Mouse (Mus musculus): Measurements from ENCODE around the gene Cacna1d. TPM values are rescaled to one million over a fixed set of nuclear protein-coding genes. Genes with fewer than 3 reads are reported as not detected.

Gene Cacna1d
- polyA plus RNA-seq, 1 experiment from 2014 or later, result 10.0 TPM

GRCm38 (mm10) chr14:30019375-30019774 is 471.9 kb downstream of the Cacna1d start:
- no peaks in the 10 kb centered on the region for H3K36me3 ChIP-seq
- no peaks in the 10 kb centered on the region for H3K4me1 ChIP-seq (replicated peaks)
- H3K27me3 ChIP-seq (replicated peaks), result 0 out of 2 replicates have a peak, but pooled peaks cover 3% of the 10 kb centered on the region
- no peaks in the 10 kb centered on the region for H3K9me3 ChIP-seq (replicated peaks)
- no peak for ATAC-seq (ENCODE audit: insufficient number of reproducible peaks, low FRiP score)
- WGBS, result 88% methylated on average over 8 of the region's 8 CpGs
- H3K27ac ChIP-seq (ENCODE audit: poor library complexity, severe bottlenecking), result no peak overlapping the region
- no peak overlapping the region for H3K4me3 ChIP-seq
- H3K4me2 ChIP-seq, result no peak overlapping the region
- no peak overlapping the region for H3K9ac ChIP-seq

GRCm38 (mm10) chr14:30018846-30019245 is 472.4 kb downstream of the Cacna1d start:
- Histone ChIP-seq H3K4me2 (no peak overlapping the region), H3K9ac (no peak overlapping the region), H3K36me3 (no peaks in the 10 kb centered on the region), H3K9me3 (replicated peaks) (no peaks in the 10 kb centered on the region), H3K27me3 (replicated peaks) (0 out of 2 replicates have a peak, but pooled peaks cover 3% of the 10 kb centered on the region), H3K27ac (ENCODE audit: poor library complexity, severe bottlenecking) (no peak overlapping the region), H3K4me3 (no peak overlapping the region), H3K4me1 (replicated peaks) (no peaks in the 10 kb centered on the region)
- WGBS, result 86% methylated on average over 6 of the region's 6 CpGs
- ATAC-seq (ENCODE audit: insufficient number of reproducible peaks, low FRiP score), result no peak

DNA sequence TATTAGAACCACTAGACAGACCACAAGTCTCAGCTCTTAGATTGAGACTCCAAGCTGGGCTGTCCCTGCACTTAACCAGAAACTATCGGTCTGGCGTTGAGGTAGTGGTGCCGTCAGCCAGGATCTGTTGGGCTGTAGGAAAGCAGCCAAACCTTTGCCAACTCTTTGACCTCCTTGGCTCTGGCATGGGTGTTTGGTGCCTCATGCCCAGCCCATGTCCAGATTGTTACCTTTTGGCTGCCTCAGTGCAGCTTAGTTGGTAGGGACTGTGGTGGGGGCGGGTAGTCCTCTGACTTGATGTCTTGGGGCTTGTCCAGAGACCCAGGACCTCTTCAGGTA is 472.8 kb downstream of the Cacna1d start:
- Histone ChIP-seq H3K4me2 (no peak overlapping the region), H3K4me1 (replicated peaks) (no peaks in the 10 kb centered on the region), H3K36me3 (no peaks in the 10 kb centered on the region), H3K27me3 (replicated peaks) (0 out of 2 replicates have a peak, but pooled peaks cover 3% of the 10 kb centered on the region), H3K4me3 (no peak overlapping the region), H3K27ac (ENCODE audit: poor library complexity, severe bottlenecking) (no peak overlapping the region), H3K9me3 (replicated peaks) (no peaks in the 10 kb centered on the region), H3K9ac (no peak overlapping the region)
- 94% methylated on average over 4 of the region's 4 CpGs for WGBS
- no peak for ATAC-seq (ENCODE audit: insufficient number of reproducible peaks, low FRiP score)

DNA sequence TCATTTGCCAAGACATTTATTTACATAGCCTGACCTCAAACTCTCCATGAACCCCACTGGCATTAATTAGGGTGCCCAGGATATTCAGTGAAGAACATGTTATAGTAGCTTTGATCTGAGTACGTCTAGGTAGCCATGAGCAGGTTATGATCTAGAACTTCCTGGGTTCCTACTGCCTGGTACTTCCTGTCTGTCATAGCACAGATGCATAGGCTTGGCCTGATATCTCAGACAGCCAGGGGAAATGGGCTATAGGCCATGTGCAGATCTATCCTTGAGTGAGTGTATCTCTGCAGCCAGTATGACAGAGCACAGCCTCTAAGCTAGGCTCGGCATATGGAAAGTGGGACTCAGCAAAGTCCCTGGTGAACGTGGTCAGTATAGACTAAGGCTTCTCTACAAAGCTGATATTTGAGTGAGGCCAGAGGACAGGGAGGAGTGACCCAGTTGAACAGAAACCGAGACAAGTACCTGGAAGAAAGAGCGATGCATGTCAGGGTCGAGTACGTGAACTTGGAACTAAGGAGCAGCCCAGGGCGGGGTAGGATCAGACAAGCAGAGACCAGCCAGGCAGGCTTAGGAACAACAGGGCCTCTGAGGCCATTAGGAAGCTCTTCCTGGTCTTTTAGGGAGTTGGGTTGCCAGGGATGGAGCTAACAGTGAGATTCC is 473.3 kb downstream of the Cacna1d start:
- Histone ChIP-seq H3K4me1 (replicated peaks) (no peaks in the 10 kb centered on the region), H3K27me3 (replicated peaks) (0 out of 2 replicates have a peak, but pooled peaks cover 3% of the 10 kb centered on the region), H3K4me2 (no peak overlapping the region), H3K36me3 (no peaks in the 10 kb centered on the region), H3K27ac (ENCODE audit: poor library complexity, severe bottlenecking) (no peak overlapping the region), H3K9me3 (replicated peaks) (no peaks in the 10 kb centered on the region), H3K9ac (no peak overlapping the region), H3K4me3 (no peak overlapping the region)
- ATAC-seq (ENCODE audit: insufficient number of reproducible peaks, low FRiP score), result no peak
- WGBS, result 83% methylated on average over 8 of the region's 8 CpGs

GRCm38 (mm10) chr14:30016666-30017065 is 474.6 kb downstream of the Cacna1d start:
- Histone ChIP-seq H3K27me3 (replicated peaks) (0 out of 2 replicates have a peak, but pooled peaks cover 3% of the 10 kb centered on the region), H3K4me2 (no peak overlapping the region), H3K9me3 (replicated peaks) (no peaks in the 10 kb centered on the region), H3K9ac (no peak overlapping the region), H3K27ac (ENCODE audit: poor library complexity, severe bottlenecking) (no peak overlapping the region), H3K4me3 (no peak overlapping the region), H3K4me1 (replicated peaks) (no peaks in the 10 kb centered on the region), H3K36me3 (no peaks in the 10 kb centered on the region)
- 84% methylated on average over 5 of the region's 5 CpGs for WGBS
- no peak for ATAC-seq (ENCODE audit: insufficient number of reproducible peaks, low FRiP score)

DNA sequence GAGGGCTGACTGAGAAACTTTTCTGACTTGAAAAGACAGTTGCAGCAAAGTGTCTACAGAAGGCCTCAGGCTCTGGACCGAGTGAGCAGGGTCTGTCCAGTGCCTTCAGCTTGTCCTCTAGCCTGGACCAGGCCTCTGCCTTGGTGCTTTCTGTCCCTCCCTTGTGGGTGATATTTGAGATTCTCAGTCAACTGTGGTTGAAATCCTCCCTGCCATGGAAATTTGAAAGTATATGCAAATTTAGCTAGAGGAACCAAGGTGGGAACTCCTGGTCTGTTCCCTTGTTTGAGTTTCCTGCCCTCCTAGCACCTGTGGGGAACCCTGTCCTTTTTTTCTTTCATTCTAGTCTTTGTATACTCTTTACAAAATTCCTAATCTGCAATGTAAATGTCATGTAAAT is 476.2 kb downstream of the Cacna1d start:
- Histone ChIP-seq H3K4me2 (no peak overlapping the region), H3K9me3 (replicated peaks) (no peaks in the 10 kb centered on the region), H3K4me1 (replicated peaks) (no peaks in the 10 kb centered on the region), H3K9ac (no peak overlapping the region), H3K36me3 (no peaks in the 10 kb centered on the region), H3K27ac (ENCODE audit: poor library complexity, severe bottlenecking) (no peak overlapping the region), H3K4me3 (no peak overlapping the region), H3K27me3 (replicated peaks) (peaks cover 18% of the 10 kb centered on the region)
- WGBS, result 65% methylated on average over 1 of the region's 1 CpGs
- ATAC-seq (ENCODE audit: insufficient number of reproducible peaks, low FRiP score), result no peak

DNA sequence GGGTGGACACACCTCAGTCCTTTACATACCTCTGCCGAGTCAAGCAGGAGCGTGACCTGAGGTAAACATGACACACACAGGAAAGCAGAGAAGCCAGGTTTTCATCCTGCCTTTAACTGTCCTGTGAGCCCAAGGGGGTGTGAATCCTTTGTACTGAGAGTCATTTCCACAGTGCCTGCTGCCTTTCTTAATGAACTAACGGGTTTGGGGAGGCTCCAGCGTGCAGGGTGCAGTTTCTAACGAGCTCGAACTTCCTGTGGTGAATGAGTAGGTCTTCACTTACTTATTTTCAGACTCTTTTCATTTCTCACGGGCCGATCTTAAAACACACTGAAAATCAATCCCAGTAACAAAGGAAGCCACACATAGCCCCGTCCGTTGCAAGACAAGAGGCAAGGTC is 476.8 kb downstream of the Cacna1d start:
- H3K4me2 ChIP-seq, result no peak overlapping the region
- H3K27ac ChIP-seq (ENCODE audit: poor library complexity, severe bottlenecking), result no peak overlapping the region
- H3K9me3 ChIP-seq (replicated peaks), result no peaks in the 10 kb centered on the region
- H3K9ac ChIP-seq, result no peak overlapping the region
- H3K27me3 ChIP-seq (replicated peaks), result peaks cover 24% of the 10 kb centered on the region
- H3K4me3 ChIP-seq, result no peak overlapping the region
- ATAC-seq (ENCODE audit: insufficient number of reproducible peaks, low FRiP score), result no peak
- H3K36me3 ChIP-seq, result no peaks in the 10 kb centered on the region
- peaks cover 2% of the 10 kb centered on the region; the same call in 1 of the 2 replicates for H3K4me1 ChIP-seq (replicated peaks)
- 73% methylated on average over 10 of the region's 10 CpGs for WGBS

DNA sequence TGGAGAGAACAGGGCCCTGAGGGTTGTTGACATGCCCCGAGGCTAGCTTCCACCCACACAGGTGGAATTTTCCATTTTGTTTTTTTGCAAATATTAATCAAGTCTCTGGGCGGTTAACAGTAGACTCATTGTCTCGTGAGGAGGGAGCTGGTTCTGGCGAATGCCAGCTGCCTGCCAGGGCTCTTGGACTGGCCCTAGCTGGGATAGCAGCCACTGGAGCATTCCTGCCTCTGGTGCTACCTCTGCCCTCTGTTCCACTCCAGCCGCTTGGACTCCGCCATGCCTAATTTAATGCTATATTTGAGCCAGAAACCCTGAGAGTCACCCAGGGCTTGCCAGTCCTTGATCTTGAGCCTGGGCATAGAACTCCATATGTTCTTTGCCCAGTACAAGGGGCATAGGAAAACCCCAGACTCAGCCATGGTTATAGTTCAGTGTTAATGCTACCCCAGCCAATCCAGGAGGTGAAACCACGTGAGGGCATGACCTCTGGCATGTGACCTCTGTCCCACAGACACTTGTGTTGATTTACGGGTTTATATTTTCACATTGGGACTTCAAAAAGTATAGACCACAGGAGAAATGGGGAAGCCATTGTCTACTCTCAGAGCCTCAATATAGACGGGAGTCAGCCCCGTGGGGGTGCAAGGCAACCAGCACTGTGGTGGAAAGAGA is 479.2 kb downstream of the Cacna1d start:
- peaks cover 13% of the 10 kb centered on the region; the same call in 1 of the 2 replicates for H3K4me1 ChIP-seq (replicated peaks)
- peaks cover 48% of the 10 kb centered on the region for H3K27me3 ChIP-seq (replicated peaks)
- no peak overlapping the region for H3K4me2 ChIP-seq
- no peaks in the 10 kb centered on the region for H3K9me3 ChIP-seq (replicated peaks)
- no peak overlapping the region for H3K9ac ChIP-seq
- no peak overlapping the region for H3K4me3 ChIP-seq
- H3K36me3 ChIP-seq, result no peaks in the 10 kb centered on the region
- no peak overlapping the region for H3K27ac ChIP-seq (ENCODE audit: poor library complexity, severe bottlenecking)
- 80% methylated on average over 10 of the region's 10 CpGs for WGBS
- no peak for ATAC-seq (ENCODE audit: insufficient number of reproducible peaks, low FRiP score)

DNA sequence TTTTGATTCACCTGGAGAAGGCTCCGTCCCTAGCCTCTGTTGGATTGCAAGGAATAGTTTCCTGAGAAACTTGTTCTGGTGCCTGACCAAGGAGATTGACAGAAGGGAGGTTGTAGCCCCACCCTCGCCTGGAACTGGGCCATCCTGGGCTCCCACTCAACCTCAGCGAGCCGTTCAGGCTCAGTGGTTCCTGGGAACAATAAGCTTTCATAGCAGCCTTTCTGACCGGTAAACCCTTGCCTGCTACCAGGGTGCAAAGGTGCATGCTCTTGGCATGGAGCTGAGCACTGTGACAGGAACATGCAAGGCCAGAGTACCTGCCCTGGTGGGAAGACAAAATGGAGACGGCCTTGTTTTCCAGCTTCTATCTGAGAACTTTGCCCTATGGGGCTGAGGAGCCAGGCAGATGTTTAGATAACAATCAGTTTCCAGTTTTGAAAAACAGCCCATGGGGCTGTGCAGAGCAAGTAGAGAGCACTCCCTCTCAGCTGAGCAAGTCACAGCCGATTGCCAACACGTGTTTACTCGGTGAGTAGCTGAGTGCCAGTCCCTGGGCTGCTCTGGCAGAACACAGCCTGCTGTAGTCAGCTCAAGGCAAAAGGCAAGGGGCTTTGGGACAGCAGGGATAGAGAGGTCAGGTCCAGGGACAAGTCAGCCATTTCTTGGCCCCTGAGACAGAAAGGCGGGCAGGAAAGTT is 481.2 kb downstream of the Cacna1d start:
- 0 out of 2 replicates have a peak, but pooled peaks have one; percentile 29 for ATAC-seq (ENCODE audit: insufficient number of reproducible peaks, low FRiP score)
- Histone ChIP-seq H3K27ac (ENCODE audit: poor library complexity, severe bottlenecking) (no peak overlapping the region), H3K9me3 (replicated peaks) (no peaks in the 10 kb centered on the region), H3K4me3 (no peak overlapping the region), H3K4me1 (replicated peaks) (peaks cover 13% of the 10 kb centered on the region; the same call in 1 of the 2 replicates), H3K4me2 (no peak overlapping the region), H3K36me3 (no peaks in the 10 kb centered on the region), H3K27me3 (replicated peaks) (peaks cover 52% of the 10 kb centered on the region), H3K9ac (no peak overlapping the region)
- WGBS, result 77% methylated on average over 10 of the region's 10 CpGs

DNA sequence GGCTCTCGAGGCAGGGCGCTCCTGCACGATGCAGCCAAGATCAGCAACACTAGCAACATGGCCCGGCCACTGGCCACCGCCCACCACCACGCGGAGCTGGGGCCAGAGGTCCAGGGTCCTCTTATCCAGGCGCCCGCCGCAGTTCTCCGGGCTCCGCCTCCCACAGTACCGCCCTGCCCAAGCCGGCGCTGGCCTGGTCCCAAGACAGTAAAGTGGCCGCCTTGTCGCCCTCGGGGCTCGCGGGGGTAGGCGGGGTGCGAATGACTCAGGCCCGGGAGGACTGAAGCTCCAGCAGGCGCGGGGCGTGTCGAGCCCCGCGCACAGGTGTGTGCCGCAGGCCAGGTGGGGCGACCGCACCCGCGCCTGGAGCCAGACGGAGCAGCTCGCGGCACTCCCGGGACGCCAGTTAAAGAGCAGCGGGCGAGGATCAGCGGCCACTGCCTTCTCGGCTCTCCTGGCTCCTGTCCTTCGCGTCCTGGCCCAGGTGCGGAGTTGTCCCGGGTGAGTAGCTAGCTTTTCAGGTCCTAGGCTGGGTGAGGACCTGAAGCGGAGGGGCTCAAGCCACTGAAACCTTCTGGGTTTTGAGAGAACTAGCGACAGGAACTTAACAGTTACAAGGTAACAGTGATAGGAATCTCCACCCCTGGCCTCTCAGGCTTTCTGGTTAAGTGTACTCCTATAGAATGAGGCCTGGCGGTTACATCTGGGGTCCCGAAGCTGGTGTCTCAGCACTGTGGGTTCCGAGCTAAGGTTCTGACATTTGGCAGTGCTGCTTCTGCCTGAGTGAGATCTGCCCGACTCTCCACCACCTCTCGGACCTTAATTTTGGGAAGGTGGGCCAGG is 482.3 kb downstream of the Cacna1d start, which contains the start of the genes Il17rb and Chdh:
TSS of gene Il17rb (minus strand) at position 164 of the 843 bp plus-strand sequence.
TSS of gene Chdh (plus strand) at position 291 of the 843 bp plus-strand sequence.
- H3K36me3 ChIP-seq, result no peaks in the 10 kb centered on the region
- no peaks in the 10 kb centered on the region for H3K9me3 ChIP-seq (replicated peaks)
- H3K4me1 ChIP-seq (replicated peaks), result peaks cover 13% of the 10 kb centered on the region; the same call in 1 of the 2 replicates
- H3K9ac ChIP-seq, result peak within 1 kb of the TSS; percentile 40
- H3K4me2 ChIP-seq, result peak within 1 kb of the TSS; percentile 87
- H3K27me3 ChIP-seq (replicated peaks), result peaks cover 52% of the 10 kb centered on the region
- H3K27ac ChIP-seq (ENCODE audit: poor library complexity, severe bottlenecking), result no peak within 1 kb of the TSS
- peak; percentile 41; the same call in 1 of the 2 replicates for ATAC-seq (ENCODE audit: insufficient number of reproducible peaks, low FRiP score)
- H3K4me3 ChIP-seq, result peak within 1 kb of the TSS; percentile 51
- WGBS, result 7% methylated on average over 54 of the region's 54 CpGs

All from heart, embryonic 12.5 days (tissue).